Mouse (Mus musculus) ES-E14 (cell line): ENCODE measurements around the gene Sapcd1. TPM values are rescaled to one million over a fixed set of nuclear protein-coding genes. Genes with fewer than 3 reads are reported as not detected.

ENCODE experiments used
- DNase-seq: peaks from one replicate; pipeline ENCODE4 v3.0.0-alpha.2; 2013; ENCODE audit warnings: low read depth, low spot score
- H3K27ac ChIP-seq: 2 replicates; pipeline ENCODE4 v1.5.1; 2012; ENCODE audit warnings: low read depth, mild to moderate bottlenecking, low read length, moderate library complexity, mixed read lengths; ENCODE audit not compliant: poor library complexity, insufficient read depth, severe bottlenecking
- H3K36me3 ChIP-seq: 2 replicates; pipeline ENCODE4 v1.6.1; 2012; ENCODE audit warnings: mild to moderate bottlenecking, low read length, moderate library complexity, mixed read lengths; ENCODE audit not compliant: control insufficient read depth, poor library complexity, insufficient read depth, severe bottlenecking
- H3K4me1 ChIP-seq, 2 experiments: fragments of 150-350 bp in 1 of 2; sonication (generic) in 1 of 2; 2 replicates each; pipeline ENCODE4 v1.6.1; 2012; ENCODE audit warnings: low read length in 2 of 2, mild to moderate bottlenecking in 1 of 2, mixed read lengths in 1 of 2; ENCODE audit not compliant: control insufficient read depth in 2 of 2, insufficient read depth in 2 of 2, poor library complexity in 1 of 2
- H3K4me3 ChIP-seq, 2 experiments: fragments of 150-350 bp in 1 of 2; sonication (generic) in 1 of 2; 2 replicates each; pipeline ENCODE4 v1.5.1; 2012; ENCODE audit warnings: low read length in 2 of 2, low read depth in 1 of 2, mild to moderate bottlenecking in 1 of 2, mixed read lengths in 1 of 2; ENCODE audit not compliant: insufficient read depth in 1 of 2, poor library complexity in 1 of 2, severe bottlenecking in 1 of 2
- H3K9ac ChIP-seq: 2 replicates; pipeline ENCODE4 v1.6.1; 2012; ENCODE audit warnings: low read depth, mild to moderate bottlenecking, low read length, mixed read lengths; ENCODE audit not compliant: poor library complexity, insufficient read depth, severe bottlenecking
- H3K9me3 ChIP-seq: fragments of 150-350 bp; sonication (generic); 2 replicates; pipeline ENCODE4 v1.6.1; 2012; ENCODE audit warnings: low read depth, mild to moderate bottlenecking, low read length; ENCODE audit not compliant: control insufficient read depth, insufficient read depth
- CHD2 ChIP-seq: IDR thresholded peaks from 2 replicates; pipeline ENCODE4 v1.6.1; 2014; ENCODE audit warnings: mild to moderate bottlenecking, low read depth, low read length, inconsistent platforms
- HCFC1 ChIP-seq: IDR thresholded peaks from 2 replicates; pipeline ENCODE4 v1.6.1; 2012; ENCODE audit warnings: low read length, inconsistent platforms, borderline replicate concordance; ENCODE audit not compliant: insufficient read depth
- MAFK ChIP-seq: IDR thresholded peaks from 2 replicates; pipeline ENCODE4 v1.6.1; 2014; ENCODE audit warnings: mild to moderate bottlenecking, low read depth, low read length, inconsistent platforms; ENCODE audit not compliant: insufficient read depth
- ZC3H11A ChIP-seq: IDR thresholded peaks from 2 replicates; pipeline ENCODE4 v1.6.1; 2012; ENCODE audit warnings: low read depth, mild to moderate bottlenecking, inconsistent platforms, low read length, borderline replicate concordance
- ZNF384 ChIP-seq: IDR thresholded peaks from 2 replicates; pipeline ENCODE4 v1.6.1; 2012; ENCODE audit warnings: low read depth, low read length, inconsistent platforms
- in situ Hi-C, 2 experiments: fragments of 600-800 bp; cut with MboI; formaldehyde crosslinking; loops; one replicate each; pipeline ENCODE4 v1.15.1; 2025; ENCODE audit warnings: low sequenced_read_pairs in 2 of 2, inconsistent platforms in 1 of 2; ENCODE audit not compliant: unreplicated experiment in 2 of 2
- total RNA-seq: library from RNA; depleted of rRNA; stranded (reverse); fragments of 300-350 nt; gene quantifications from 2 replicates; pipeline ENCODE4 v1.2.3, GENCODE M21; 2012

The Sapcd1 gene
- total RNA-seq, 1 experiment = 3.1 TPM

GRCm38 (mm10) chr17:35005158-35005557 is 22.7 kb downstream of the Sapcd1 start:
- Histone ChIP-seq H3K4me1 (peaks cover 10 to 13% of the 10 kb centered on the region in 2 experiments), H3K9me3 (no peaks in the 10 kb centered on the region), H3K4me3 (no peak overlapping the region), H3K9ac (no peak overlapping the region), H3K27ac (no peak overlapping the region), H3K36me3 (peaks cover 43% of the 10 kb centered on the region)
- DNase-seq = no peak
- no peak for TF ChIP-seq MAFK
- TF ChIP-seq ZNF384 = no peak
- no peak for TF ChIP-seq ZC3H11A
- TF ChIP-seq CHD2 = no peak
- TF ChIP-seq HCFC1 = no peak
- in situ Hi-C loops = loop anchor here in 1 of 2 experiments (25.0 kb wide), 1 partner anchor 107 kb away; the partner anchor contains the start of genes Csnk2b, Gpank1, Ly6g5b and Ly6g5c

GRCm38 (mm10) chr17:35004075-35004717 is 23.6 kb downstream of the Sapcd1 start:
- H3K9ac ChIP-seq = no peak overlapping the region; the same call in 1 of the 2 replicates
- no peak for DNase-seq
- H3K4me3 ChIP-seq = no peak overlapping the region
- no peak overlapping the region for H3K27ac ChIP-seq
- TF ChIP-seq ZC3H11A = no peak
- no peak for TF ChIP-seq MAFK
- TF ChIP-seq CHD2 = no peak
- TF ChIP-seq HCFC1 = no peak
- no peak for TF ChIP-seq ZNF384
- peaks cover 10 to 15% of the 10 kb centered on the region in 2 experiments for H3K4me1 ChIP-seq
- in situ Hi-C loops = loop anchor here in 1 of 2 experiments (25.0 kb wide), 1 partner anchor 108 kb away; the partner anchor contains the start of genes Csnk2b, Gpank1, Ly6g5b and Ly6g5c
- H3K36me3 ChIP-seq = peaks cover 37% of the 10 kb centered on the region
- H3K9me3 ChIP-seq = no peaks in the 10 kb centered on the region

GRCm38 (mm10) chr17:35003022-35003838 is 24.6 kb downstream of the Sapcd1 start:
- Histone ChIP-seq H3K27ac (no peak overlapping the region), H3K36me3 (peaks cover 36% of the 10 kb centered on the region), H3K9ac (no peak overlapping the region; the same call in 1 of the 2 replicates), H3K9me3 (no peaks in the 10 kb centered on the region), H3K4me1 (peaks cover 11 to 19% of the 10 kb centered on the region in 2 experiments), H3K4me3 (peak overlapping the region in 1 of 2 experiments; percentile 69; a peak in 2 of 4 replicates)
- no peak for DNase-seq
- no peak for TF ChIP-seq HCFC1
- TF ChIP-seq ZNF384 = no peak
- no peak for TF ChIP-seq MAFK
- no peak for TF ChIP-seq ZC3H11A
- in situ Hi-C loops = loop anchor here in 1 of 2 experiments (25.0 kb wide), 1 partner anchor 109 kb away; the partner anchor contains the start of genes Csnk2b, Gpank1, Ly6g5b and Ly6g5c

- in situ Hi-C loops = loop anchor here in 1 of 2 experiments (25.0 kb wide), 1 partner anchor 110 kb away; the partner anchor contains the start of genes Csnk2b, Gpank1, Ly6g5b and Ly6g5c
- Histone ChIP-seq H3K9me3 (no peaks in the 10 kb centered on the region), H3K4me1 (peaks cover 11 to 19% of the 10 kb centered on the region in 2 experiments), H3K27ac (no peak overlapping the region), H3K4me3 (peak overlapping the region; percentile 69 to 80), H3K9ac (peak overlapping the region; percentile 93), H3K36me3 (peaks cover 35% of the 10 kb centered on the region)
- TF ChIP-seq ZC3H11A (no peak), HCFC1 (no peak), ZNF384 (no peak), MAFK (no peak), CHD2 (no peak)
- no peak for DNase-seq
These were observed 25.5 kb downstream of the Sapcd1 start for GRCm38 (mm10) chr17:35002153-35002865.
